Mouse (Mus musculus): ENCODE data around the gene Syn3.

DNA sequence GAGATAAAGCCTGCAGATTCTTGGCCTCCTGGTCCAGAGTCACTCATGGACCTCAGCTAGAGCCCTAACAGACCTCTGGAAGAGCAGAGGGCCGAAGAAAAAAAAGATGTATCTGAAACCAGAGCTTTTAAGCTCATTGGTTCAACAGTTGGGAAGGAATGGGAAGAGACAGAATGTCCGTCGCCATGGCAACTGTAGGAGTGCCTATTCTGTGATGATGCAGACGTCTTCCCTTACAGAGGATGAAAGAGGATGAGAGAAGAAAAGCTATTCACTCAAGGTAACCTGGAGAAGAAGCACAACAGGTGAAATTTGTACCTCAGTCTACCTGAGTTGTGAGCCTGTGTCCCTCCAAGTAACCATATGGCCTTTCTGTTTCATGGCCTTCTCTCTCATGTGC, 242.5 kb downstream of the Syn3 start:
- TF ChIP-seq CTCF (IDR thresholded peaks at IDR 0.05; ENCODE audit: borderline replicate concordance, insufficient read depth, low read depth, low read length) (no peak), POLR2A (IDR thresholded peaks at IDR 0.05; ENCODE audit: borderline replicate concordance, insufficient read depth, low read length) (no peak)
